Mouse (Mus musculus) embryonic facial prominence, embryonic 11.5 days (tissue): ENCODE measurements around the gene Pirb. TPM values are rescaled to one million over a fixed set of nuclear protein-coding genes. Genes with fewer than 3 reads are reported as not detected.
"Not testable (repeated sequence)": the region's sequence is repeated elsewhere in the genome, so short reads cannot be mapped to it uniquely, and the experiment has no call there.

Experiments used
- ATAC-seq: fragments of 200-750 bp; cut with Nextera tagmentation; replicated peaks from 2 replicates; pipeline ENCODE4 v1.8.0; 2017; ENCODE audit warnings: low read depth; ENCODE audit not compliant: insufficient number of reproducible peaks, low FRiP score, low TSS enrichment
- DNase-seq: peaks from one replicate; pipeline ENCODE4 v3.0.0-alpha.2; 2015; ENCODE audit warnings: low spot score
- H3K27ac ChIP-seq: fragments of 300-500 bp; sonication (generic); replicated peaks from 2 replicates; pipeline ENCODE4 v1.5.1; 2014; ENCODE audit warnings: mild to moderate bottlenecking, low read depth, low read length, control low read depth
- H3K27me3 ChIP-seq: fragments of 300-500 bp; sonication (generic); 2 replicates; pipeline ENCODE4 v1.6.1; 2014; ENCODE audit warnings: mild to moderate bottlenecking, low read length, moderate library complexity, mixed read lengths; ENCODE audit not compliant: control insufficient read depth, insufficient read depth
- H3K36me3 ChIP-seq: fragments of 300-500 bp; sonication (generic); replicated peaks from 2 replicates; pipeline ENCODE4 v1.6.1; 2014; ENCODE audit warnings: low read depth, mild to moderate bottlenecking, low read length, moderate library complexity, mixed read lengths; ENCODE audit not compliant: control insufficient read depth, insufficient read depth
- H3K4me1 ChIP-seq: fragments of 300-500 bp; sonication (generic); 2 replicates; pipeline ENCODE4 v1.6.1; 2014; ENCODE audit warnings: low read length, mixed read lengths; ENCODE audit not compliant: control insufficient read depth, insufficient read depth
- H3K4me2 ChIP-seq: fragments of 300-500 bp; sonication (generic); 2 replicates; pipeline ENCODE4 v1.6.1; 2014; ENCODE audit warnings: low read depth, mild to moderate bottlenecking, control low read depth, low read length, moderate library complexity
- H3K4me3 ChIP-seq: fragments of 300-500 bp; sonication (generic); 2 replicates; pipeline ENCODE4 v1.5.1; 2014; ENCODE audit warnings: low read depth, low read length, control low read depth
- H3K9ac ChIP-seq: fragments of 300-500 bp; sonication (generic); replicated peaks from 2 replicates; pipeline ENCODE4 v1.6.1; 2014; ENCODE audit warnings: mild to moderate bottlenecking, control low read depth, low read length
- H3K9me3 ChIP-seq: fragments of 300-500 bp; sonication (generic); replicated peaks from 2 replicates; pipeline ENCODE4 v1.6.1; 2016; ENCODE audit warnings: mild to moderate bottlenecking, low read length, inconsistent platforms, mixed read lengths; ENCODE audit not compliant: control insufficient read depth
- WGBS: fragments of 180-500 bp; shearing (Covaris S2); extraction: QIAGEN DNeasy Blood & Tissue Kit; methylation state at CpG from one replicate; pipeline ENCODE4 v1.1.7; 2014; 5-methylcytosine and 5-hydroxymethylcytosine counted together
- polyA plus RNA-seq: library from polyadenylated mRNA; unstranded; fragments of >200 nt; fragmentation: Nextera tagmentation; extraction: Ambion mirVana; gene quantifications from 2 replicates; pipeline ENCODE4 v1.2.1, GENCODE M21; 2014

Gene Pirb
- polyA plus RNA-seq, 1 experiment from 2014 or later: 0.10 TPM

- Histone ChIP-seq H3K4me2 (no peak overlapping the region), H3K36me3 (no peaks in the 10 kb centered on the region; the same call in none of the 2 replicates)
- WGBS: 95% methylated on average over 6 of the region's 6 CpGs
These were observed 21.7 kb downstream of the Pirb start for GRCm38 (mm10) chr7:3698471-3698870.

GRCm38 (mm10) chr7:3694949-3695305 lies 25.3 kb downstream of the Pirb start:
- not testable (repeated sequence) for ATAC-seq, H3K9me3 ChIP-seq, H3K36me3 ChIP-seq, H3K27me3 ChIP-seq, DNase-seq, H3K4me1 ChIP-seq
- WGBS: 3% methylated on average over 9 of the region's 9 CpGs
- H3K9ac ChIP-seq: peak overlapping the region; percentile 75
- peak overlapping the region; percentile 95; the same call in 1 of the 2 replicates for H3K27ac ChIP-seq
- peak overlapping the region; percentile 81 for H3K4me2 ChIP-seq
- H3K4me3 ChIP-seq: peak overlapping the region; percentile 70

More at GRCm38 (mm10) chr7:3698471-3698870, 21.7 kb downstream of the Pirb start:
- no peaks in the 10 kb centered on the region for H3K27me3 ChIP-seq
- no peak for DNase-seq
- no peak overlapping the region for H3K4me3 ChIP-seq
- H3K9ac ChIP-seq: no peak overlapping the region
- H3K27ac ChIP-seq: no peak overlapping the region
- no peak for ATAC-seq
- H3K4me1 ChIP-seq: no peaks in the 10 kb centered on the region
- H3K9me3 ChIP-seq: no peaks in the 10 kb centered on the region

- WGBS: under 1% methylated on average over 35 of the region's 55 CpGs
- H3K4me1 ChIP-seq: no peaks in the 10 kb centered on the region
- DNase-seq (peak; percentile 91), ATAC-seq (peak; percentile 46)
- H3K27me3 ChIP-seq: no peaks in the 10 kb centered on the region
- H3K4me2 ChIP-seq: peak overlapping the region; percentile 81
- peak overlapping the region; percentile 70 for H3K4me3 ChIP-seq
- peak overlapping the region; percentile 87 for H3K9ac ChIP-seq
- no peaks in the 10 kb centered on the region; the same call in 1 of the 2 replicates for H3K36me3 ChIP-seq
- H3K27ac ChIP-seq: peak overlapping the region; percentile 95
- no peaks in the 10 kb centered on the region for H3K9me3 ChIP-seq
These were observed 25.9 kb downstream of the Pirb start for GRCm38 (mm10) chr7:3694076-3694948.

- peak overlapping the region; percentile 70 for H3K4me3 ChIP-seq
- H3K36me3 ChIP-seq: no peaks in the 10 kb centered on the region; the same call in 1 of the 2 replicates
- under 1% methylated on average over 18 of the region's 18 CpGs for WGBS
- DNase-seq: no peak
- H3K9ac ChIP-seq: peak overlapping the region; percentile 87
- H3K27me3 ChIP-seq: no peaks in the 10 kb centered on the region
- H3K4me2 ChIP-seq: peak overlapping the region; percentile 81
- H3K9me3 ChIP-seq: no peaks in the 10 kb centered on the region
- ATAC-seq: no peak; the same call in 1 of the 2 replicates
- no peaks in the 10 kb centered on the region for H3K4me1 ChIP-seq
- peak overlapping the region; percentile 95 for H3K27ac ChIP-seq
These were observed 26.4 kb downstream of the Pirb start for GRCm38 (mm10) chr7:3693809-3694075.

- Histone ChIP-seq H3K4me1 (no peaks in the 10 kb centered on the region), H3K27me3 (no peaks in the 10 kb centered on the region), H3K27ac (peak within 1 kb of the TSS; percentile 95), H3K9ac (peak within 1 kb of the TSS; percentile 87), H3K9me3 (no peaks in the 10 kb centered on the region), H3K4me3 (peak within 1 kb of the TSS; percentile 70), H3K36me3 (no peaks in the 10 kb centered on the region; the same call in 1 of the 2 replicates), H3K4me2 (peak within 1 kb of the TSS; percentile 81)
- under 1% methylated on average over 55 of the region's 55 CpGs for WGBS
- DNase-seq (peak; percentile 98), ATAC-seq (peak; percentile 88)
These were observed 27.0 kb downstream of the Pirb start, which contains the start of gene Mboat7 for GRCm38 (mm10) chr7:3692987-3693808. Gene Mboat7 (minus strand): TSS chr7:3693523.

- ATAC-seq (peak; percentile 72; the same call in 1 of the 2 replicates), DNase-seq (peak; percentile 25)
- Histone ChIP-seq H3K36me3 (no peaks in the 10 kb centered on the region; the same call in 1 of the 2 replicates), H3K9ac (peak within 1 kb of the TSS; percentile 87), H3K9me3 (no peaks in the 10 kb centered on the region), H3K27me3 (no peaks in the 10 kb centered on the region), H3K4me2 (peak within 1 kb of the TSS; percentile 81), H3K27ac (peak within 1 kb of the TSS; percentile 95), H3K4me1 (no peaks in the 10 kb centered on the region), H3K4me3 (peak within 1 kb of the TSS; percentile 70)
- WGBS: under 1% methylated on average over 49 of the region's 49 CpGs
These were observed 27.7 kb downstream of the Pirb start, which contains the start of gene Tsen34 for GRCm38 (mm10) chr7:3692382-3692986. Gene Tsen34 (plus strand): TSS chr7:3692863.

- H3K4me3 ChIP-seq: peak overlapping the region; percentile 70
- DNase-seq (no peak), ATAC-seq (no peak)
- peak overlapping the region; percentile 81 for H3K4me2 ChIP-seq
- no peaks in the 10 kb centered on the region for H3K4me1 ChIP-seq
- H3K36me3 ChIP-seq: no peaks in the 10 kb centered on the region; the same call in 1 of the 2 replicates
- no peaks in the 10 kb centered on the region for H3K9me3 ChIP-seq
- H3K27me3 ChIP-seq: no peaks in the 10 kb centered on the region
- no peak overlapping the region for H3K27ac ChIP-seq
- peak overlapping the region; percentile 87 for H3K9ac ChIP-seq
- WGBS: 40% methylated on average over 3 of the region's 3 CpGs
These were observed 28.3 kb downstream of the Pirb start for GRCm38 (mm10) chr7:3691919-3692318.
